Mouse (Mus musculus): ENCODE data around the gene Cerk. TPM values are rescaled to one million over a fixed set of nuclear protein-coding genes. Genes with fewer than 3 reads are reported as not detected.

The Cerk gene
- total and polyA plus RNA-seq, 3 experiments: 2.5 to 10.3 (median 4.4) TPM

GRCm38 (mm10) chr15:86094324-86095121 lies 91.4 kb downstream of the Cerk start (continued):
- TF ChIP-seq E2F4 (IDR thresholded peaks at IDR 0.05; ENCODE audit: insufficient replicate concordance, low read depth, low read length) (no peak), IRF4 (IDR thresholded peaks at IDR 0.05; ENCODE audit: low read depth, low read length) (peak; percentile 52; the same call in 1 of the 2 replicates), MEF2A (IDR thresholded peaks at IDR 0.05; ENCODE audit: borderline replicate concordance, low read depth, low read length) (no peak), MAZ (IDR thresholded peaks at IDR 0.05; ENCODE audit: low read depth, low read length) (no peak), GABPA (IDR thresholded peaks at IDR 0.05; ENCODE audit: insufficient replicate concordance, low read depth, low read length) (no peak), USF2 (conservative IDR thresholded peaks at IDR 0.05; ENCODE audit: low read depth, low read length) (no peak), HCFC1 (IDR thresholded peaks at IDR 0.05; ENCODE audit: low read depth, low read length) (no peak), JUN (IDR thresholded peaks at IDR 0.05; ENCODE audit: insufficient read depth, low read depth, low read length) (no peak), JUND (conservative IDR thresholded peaks at IDR 0.05; ENCODE audit: low read depth, low read length) (no peak), TCF12 (IDR thresholded peaks at IDR 0.05; ENCODE audit: low read depth, low read length) (peak; percentile 59; the same call in 1 of the 2 replicates), MYC (IDR thresholded peaks at IDR 0.05; ENCODE audit: low read depth, low read length) (no peak)

- H3K4me3 ChIP-seq (replicated peaks in 1 of 3; ENCODE audit: low read depth in 2 of 3, low read length in 2 of 3, poor library complexity in 1 of 3): no peak overlapping the region
- no peaks in the 10 kb centered on the region for H3K79me2 ChIP-seq (replicated peaks; ENCODE audit: control insufficient read depth, extremely low read depth, insufficient read depth, poor library complexity, severe bottlenecking)
- H3K27ac ChIP-seq (ENCODE audit: insufficient read depth, low read depth): no peak overlapping the region
- H3K4me1 ChIP-seq (ENCODE audit: control insufficient read depth in 1 of 2, insufficient read depth in 2 of 2): peaks cover 24 to 51% of the 10 kb centered on the region in 2 experiments
- H3K9ac ChIP-seq (ENCODE audit: insufficient read depth, low read depth): no peak overlapping the region
- TF ChIP-seq RAD21 (IDR thresholded peaks at IDR 0.05; ENCODE audit: low read depth, low read length) (no peak), EP300 (IDR thresholded peaks at IDR 0.05; ENCODE audit: low read length) (no peak), HCFC1 (IDR thresholded peaks at IDR 0.05; ENCODE audit: low read depth, low read length) (no peak), NRF1 (IDR thresholded peaks at IDR 0.05; ENCODE audit: low read depth, low read length) (no peak), E2F4 (IDR thresholded peaks at IDR 0.05; ENCODE audit: insufficient replicate concordance, low read depth, low read length) (no peak), JUN (IDR thresholded peaks at IDR 0.05; ENCODE audit: insufficient read depth, low read depth, low read length) (no peak), KAT2A (IDR thresholded peaks at IDR 0.05; ENCODE audit: insufficient replicate concordance, low read length) (no peak), IRF4 (IDR thresholded peaks at IDR 0.05; ENCODE audit: low read depth, low read length) (no peak), MAFK (IDR thresholded peaks at IDR 0.05; ENCODE audit: insufficient replicate concordance, low read length) (no peak), ZC3H11A (IDR thresholded peaks at IDR 0.05; ENCODE audit: low read depth, low read length) (no peak), JUND (conservative IDR thresholded peaks at IDR 0.05; ENCODE audit: low read depth, low read length) (no peak), MXI1 (IDR thresholded peaks at IDR 0.05; ENCODE audit: low read depth, low read length) (no peak)
- H3K36me3 ChIP-seq (replicated peaks in 1 of 2; ENCODE audit: control insufficient read depth in 1 of 2, insufficient read depth in 1 of 2, low read length in 1 of 2): no peaks in the 10 kb centered on the region
- H3K4me2 ChIP-seq (ENCODE audit: insufficient read depth, low read depth, poor library complexity, severe bottlenecking): no peak overlapping the region
- H3K27me3 ChIP-seq (replicated peaks): peaks cover 43% of the 10 kb centered on the region
- in situ Hi-C loops (cut with MboI; ENCODE audit: low pct_ligation_motif_present, low pct_unique_long_range_greater_than_20kb, low sequenced_read_pairs) (no loop called here), dilution Hi-C loops (cut with MboI; ENCODE audit: extremely low pct_ligation_motif_present, extremely low pct_unique_long_range_greater_than_20kb, low sequenced_read_pairs) (no loop called here)
- no peaks in the 10 kb centered on the region for H3K9me3 ChIP-seq (replicated peaks; ENCODE audit: low read length)
- DNase-seq (ENCODE audit: extremely low read depth): no peak
Measured at GRCm38 (mm10) chr15:86093236-86093635, 92.7 kb downstream of the Cerk start.

Measured in CH12.LX (cell line).